Mouse (Mus musculus): ENCODE measurements around the gene Zfp64. TPM values are rescaled to one million over a fixed set of nuclear protein-coding genes. Genes with fewer than 3 reads are reported as not detected.

Gene Zfp64
- total RNA-seq, 2 experiments from 2014 or later: 7.4 to 7.6 TPM

GRCm38 (mm10) chr2:168954376-168954775 is 1.0 kb downstream of the Zfp64 start:
- DNase-seq (ENCODE audit: low spot score): no peak

- no peak for DNase-seq (ENCODE audit: low spot score)
Measured at GRCm38 (mm10) chr2:168948506-168948905, 6.9 kb downstream of the Zfp64 start.

GRCm38 (mm10) chr2:168947663-168948062 is 7.7 kb downstream of the Zfp64 start:
- DNase-seq (ENCODE audit: low spot score): no peak

DNA sequence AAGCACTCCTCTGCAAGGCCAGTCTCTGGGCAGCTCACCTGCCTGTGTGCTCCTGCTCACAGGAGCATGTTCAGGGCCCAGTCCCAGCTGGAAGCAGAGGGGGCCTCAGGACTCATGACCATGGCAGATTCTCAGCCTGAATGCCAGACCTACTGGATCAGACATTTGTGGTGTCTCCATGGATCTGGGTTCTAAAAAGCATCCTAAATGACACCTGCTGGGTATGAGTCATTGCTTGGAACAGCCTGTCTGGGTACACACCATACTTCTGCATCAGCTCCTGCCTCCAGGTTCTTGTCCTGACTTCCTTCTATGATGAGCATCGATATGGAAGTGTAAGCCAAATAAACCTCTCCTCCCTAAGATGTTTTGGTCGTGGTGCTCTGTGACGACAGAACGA is 11.4 kb downstream of the Zfp64 start:
- DNase-seq (ENCODE audit: low spot score): no peak

- DNase-seq (ENCODE audit: low spot score): no peak
Measured at GRCm38 (mm10) chr2:168939941-168940340, 15.4 kb downstream of the Zfp64 start.

- no peak for DNase-seq (ENCODE audit: low spot score)
Measured at GRCm38 (mm10) chr2:168939261-168939933, 16.0 kb downstream of the Zfp64 start.

DNA sequence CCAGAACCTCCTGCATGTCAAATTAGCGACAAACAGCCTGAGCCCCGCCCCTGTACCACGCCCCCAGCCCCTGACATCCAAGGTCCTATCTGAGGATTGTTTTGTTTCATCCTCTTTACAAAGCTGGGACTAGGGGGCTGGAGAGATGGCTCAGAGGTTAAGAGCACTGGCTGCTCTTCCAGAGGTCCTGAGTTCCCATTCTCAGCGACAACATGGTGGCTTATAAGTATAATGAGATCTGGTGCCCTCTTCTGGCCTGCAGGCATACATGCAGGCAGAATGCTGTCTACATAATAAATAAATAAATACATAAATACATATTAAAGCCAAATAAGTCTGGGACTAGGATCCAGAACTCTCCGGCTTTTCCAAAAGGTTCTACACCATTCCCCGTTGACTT is 18.5 kb downstream of the Zfp64 start:
- no peak for DNase-seq (ENCODE audit: low spot score)

DNA sequence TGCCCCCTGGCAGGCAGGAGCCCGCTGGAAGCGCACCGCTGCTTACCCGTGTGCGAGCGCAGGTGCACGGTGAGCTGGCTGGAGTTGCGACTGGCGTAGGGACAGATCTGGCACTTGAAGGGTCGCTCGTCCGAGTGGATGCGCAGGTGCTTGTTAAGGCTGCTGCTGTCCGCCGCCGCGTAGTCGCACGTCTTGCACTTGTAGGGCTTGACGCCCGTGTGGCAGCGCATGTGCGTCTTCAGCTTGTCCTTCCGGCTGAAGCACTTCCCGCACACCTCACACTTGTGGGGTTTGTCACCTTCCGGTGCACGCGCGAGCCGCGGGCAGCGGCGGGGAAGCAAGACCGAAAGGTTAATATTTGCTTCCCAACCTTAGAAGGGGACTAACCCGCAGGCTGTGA is 20.2 kb downstream of the Zfp64 start:
- DNase-seq (ENCODE audit: low spot score): no peak

GRCm38 (mm10) chr2:168931686-168932085 is 23.7 kb downstream of the Zfp64 start:
- no peak for DNase-seq (ENCODE audit: low spot score)

DNA sequence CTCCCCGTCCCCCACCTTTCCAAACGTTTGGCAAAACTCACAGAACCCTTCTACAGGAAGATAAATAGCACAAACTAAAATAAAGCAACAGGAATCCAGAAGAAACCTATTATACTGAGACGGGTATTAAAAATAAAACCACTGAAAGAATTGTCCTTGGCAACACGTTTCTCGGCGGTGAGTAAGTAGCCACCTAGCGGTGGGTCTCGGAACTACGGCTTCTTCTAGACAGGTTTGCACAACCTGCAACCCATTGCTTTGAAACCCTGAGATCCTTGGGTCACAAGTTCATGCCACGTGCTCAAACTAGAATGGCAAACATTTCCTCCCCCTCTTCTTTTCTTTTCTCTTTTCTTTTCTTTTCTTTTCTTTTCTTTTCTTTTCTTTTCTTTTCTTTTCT is 25.7 kb downstream of the Zfp64 start:
- DNase-seq (ENCODE audit: low spot score): peak; percentile 43

GRCm38 (mm10) chr2:168927401-168927800 is 28.0 kb downstream of the Zfp64 start:
- DNase-seq (ENCODE audit: low spot score): no peak

- no peak for DNase-seq (ENCODE audit: low spot score)
Measured at GRCm38 (mm10) chr2:168926257-168926810, 29.1 kb downstream of the Zfp64 start.

DNA sequence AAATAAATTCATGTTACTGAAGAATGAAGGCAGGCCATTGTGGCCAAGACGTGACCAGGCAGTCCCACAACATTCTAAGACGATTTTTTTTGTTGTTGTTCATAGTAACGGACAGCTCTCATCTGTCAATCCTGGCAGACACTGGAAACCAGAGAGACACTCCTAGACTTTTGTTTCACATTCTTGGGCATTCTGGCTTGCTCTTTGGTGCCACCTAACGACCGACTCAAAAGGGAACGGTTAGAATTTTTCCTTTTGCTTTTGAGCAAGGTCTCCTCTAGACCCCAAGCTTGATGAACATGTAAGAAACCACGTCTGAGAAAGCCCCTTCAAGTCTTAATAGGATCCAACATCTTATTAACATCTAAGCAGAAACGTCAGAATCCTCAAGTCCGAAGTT is 31.7 kb downstream of the Zfp64 start:
- peak; percentile 29 for DNase-seq (ENCODE audit: low spot score)

- no peak for DNase-seq (ENCODE audit: low spot score)
Measured at GRCm38 (mm10) chr2:168922466-168922865, 32.9 kb downstream of the Zfp64 start.

DNA sequence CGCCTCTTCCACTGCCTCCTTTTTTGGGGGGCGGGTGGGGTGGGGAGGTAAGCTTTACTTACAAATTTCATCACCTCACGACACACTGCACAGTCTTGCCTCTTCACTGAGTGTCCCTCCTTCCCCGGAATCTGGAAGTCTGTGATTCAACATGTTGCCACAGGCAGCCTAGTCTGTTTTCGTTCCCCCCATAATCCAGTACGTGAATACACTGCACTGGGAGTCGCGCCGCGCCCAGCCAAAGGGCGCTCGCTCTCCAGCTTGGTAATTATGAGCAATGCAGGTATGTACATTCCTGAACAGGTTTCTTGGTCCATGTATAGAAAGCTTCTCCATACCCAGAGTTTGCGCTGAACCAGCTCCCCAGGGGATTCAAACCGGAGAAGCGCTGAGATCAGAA is 35.4 kb downstream of the Zfp64 start:
- DNase-seq (ENCODE audit: low spot score): no peak

- DNase-seq (ENCODE audit: low spot score): no peak
Measured at GRCm38 (mm10) chr2:168912901-168913721, 42.3 kb downstream of the Zfp64 start.

DNA sequence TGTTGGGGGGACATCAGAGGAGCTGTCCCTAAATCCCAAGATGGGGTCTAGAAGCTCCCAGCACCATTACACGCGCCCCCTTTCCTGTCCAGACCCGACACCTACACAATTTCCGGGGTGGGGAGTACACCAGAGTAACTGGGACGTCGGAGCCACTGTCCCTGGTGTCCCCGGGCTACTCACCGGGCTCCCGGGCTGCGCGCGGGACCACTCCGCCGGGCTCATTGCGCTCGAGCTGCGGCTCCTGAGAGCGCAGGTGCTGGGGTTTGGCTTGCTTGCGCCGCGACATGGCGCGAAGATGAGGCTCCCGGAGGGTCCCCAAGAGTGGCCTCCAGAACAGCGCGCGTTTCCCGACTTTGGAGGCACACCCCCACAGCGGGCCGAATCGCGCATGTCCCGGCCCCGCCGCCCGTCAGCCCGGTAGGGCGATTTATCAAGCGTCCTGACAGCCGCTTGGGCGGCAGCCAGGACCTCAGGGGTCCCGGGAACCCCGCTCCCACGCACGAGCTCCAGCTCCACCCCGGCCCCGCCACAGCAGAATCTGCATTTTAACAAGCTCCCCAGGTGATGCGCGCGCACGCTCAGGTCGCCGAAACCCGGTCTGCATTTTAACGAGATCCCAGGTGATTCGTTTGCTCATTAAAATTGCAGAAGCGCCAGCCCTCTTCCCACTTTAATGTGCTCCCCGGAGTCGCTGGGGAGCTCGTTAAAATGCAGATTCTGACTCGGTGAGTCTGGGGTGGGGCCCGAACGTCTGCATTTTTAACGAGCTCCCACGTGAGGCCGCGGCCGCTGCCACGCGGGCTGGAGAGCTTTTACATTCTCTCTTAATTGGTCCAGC is 43.1 kb downstream of the Zfp64 start:
- DNase-seq (ENCODE audit: low spot score): no peak

DNA sequence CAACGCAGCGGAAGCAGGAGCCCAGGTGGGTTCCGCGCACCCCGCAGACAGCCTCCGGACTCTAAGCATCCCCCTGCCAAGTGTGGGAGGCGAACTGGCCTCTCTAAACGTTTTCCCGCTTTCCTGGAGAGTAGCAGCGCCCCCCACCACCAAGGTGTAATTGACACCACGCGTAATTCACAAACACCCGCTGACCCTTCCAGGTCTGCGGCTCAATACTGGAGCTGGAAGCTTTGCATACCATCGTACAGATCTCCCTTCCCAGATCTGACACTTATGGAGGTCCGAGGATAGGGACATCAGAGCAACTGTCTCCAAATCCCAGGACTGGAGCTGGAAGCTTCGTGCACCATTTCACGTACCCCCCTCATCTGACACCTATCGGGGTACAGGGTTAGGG is 43.9 kb downstream of the Zfp64 start:
- DNase-seq (ENCODE audit: low spot score): no peak

- no peak for DNase-seq (ENCODE audit: low spot score)
Measured at GRCm38 (mm10) chr2:168906022-168906421, 49.4 kb downstream of the Zfp64 start.

DNA sequence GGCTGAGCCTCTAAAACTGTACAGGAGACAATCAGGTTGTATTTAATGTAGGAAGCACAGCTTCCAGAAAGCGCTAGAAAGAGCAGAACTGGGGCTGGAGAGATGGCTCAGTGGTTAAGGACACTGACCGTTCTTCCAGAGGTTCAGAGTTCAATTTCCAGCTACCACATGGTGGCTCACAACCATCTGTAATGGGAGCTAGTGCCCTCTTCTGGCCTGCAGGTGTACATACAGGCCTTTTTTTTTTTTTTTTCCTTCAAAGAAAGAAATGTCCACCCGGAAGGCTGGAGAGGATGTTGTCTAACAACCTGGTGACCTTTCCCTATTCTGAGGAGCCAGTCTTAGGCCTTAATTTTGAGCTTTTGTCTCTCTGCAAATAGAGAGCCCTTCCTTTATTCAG is 50.5 kb downstream of the Zfp64 start:
- no peak for DNase-seq (ENCODE audit: low spot score)

- peak; percentile 26 for DNase-seq (ENCODE audit: low spot score)
Measured at GRCm38 (mm10) chr2:168904188-168904587, 51.2 kb downstream of the Zfp64 start.

GRCm38 (mm10) chr2:168902634-168903033 is 52.8 kb downstream of the Zfp64 start:
- DNase-seq (ENCODE audit: low spot score): peak; percentile 18

Data from gastrocnemius, adult 18-20 months (tissue).